Mouse (Mus musculus) spleen, adult 2 months (tissue): Measurements from ENCODE around the gene Fbln2. TPM values are rescaled to one million over a fixed set of nuclear protein-coding genes. Genes with fewer than 3 reads are reported as not detected.

Experiments used
- DNase-seq, 2 experiments: peaks; one replicate each; pipeline versions ENCODE4 v3.0.0 to v3.0.0-alpha.2; 2012 to 2021; ENCODE audit warnings: low spot score in 2 of 2, low read depth in 1 of 2
- H3K27ac ChIP-seq: fragments of 200-500 bp; 2 replicates; pipeline ENCODE4 v1.5.1; 2012; ENCODE audit warnings: low read length, inconsistent platforms; ENCODE audit not compliant: insufficient read depth
- H3K27me3 ChIP-seq: fragments of 200-500 bp; 2 replicates; pipeline ENCODE4 v1.6.1; 2012; ENCODE audit warnings: mild to moderate bottlenecking, moderate library complexity, low read length, inconsistent platforms; ENCODE audit not compliant: control insufficient read depth, insufficient read depth
- H3K36me3 ChIP-seq: fragments of 200-500 bp; 2 replicates; pipeline ENCODE4 v1.6.1; 2012; ENCODE audit warnings: mild to moderate bottlenecking, low read length, inconsistent platforms; ENCODE audit not compliant: control insufficient read depth, insufficient read depth
- H3K4me1 ChIP-seq: fragments of 200-500 bp; 2 replicates; pipeline ENCODE4 v1.6.1; 2011; ENCODE audit warnings: inconsistent platforms; ENCODE audit not compliant: control insufficient read depth, insufficient read depth, insufficient read length
- H3K4me3 ChIP-seq: fragments of 200-500 bp; 2 replicates; pipeline ENCODE4 v1.5.1; 2011; ENCODE audit warnings: mild to moderate bottlenecking, inconsistent platforms; ENCODE audit not compliant: insufficient read depth, insufficient read length; ENCODE audit errors: extremely low read depth
- CTCF ChIP-seq: fragments of 200-500 bp; IDR thresholded peaks from 2 replicates; pipeline ENCODE4 v1.5.1; 2011; ENCODE audit warnings: mild to moderate bottlenecking, inconsistent platforms; ENCODE audit not compliant: insufficient read depth, insufficient read length, insufficient replicate concordance; ENCODE audit errors: extremely low read depth
- POLR2A ChIP-seq: fragments of 200-500 bp; IDR thresholded peaks from 2 replicates; pipeline ENCODE4 v1.6.1; 2011; ENCODE audit warnings: low read depth, low read length, inconsistent platforms
- WGBS: fragments of 180-500 bp; shearing (Covaris S2); methylation state at CpG from one replicate; pipeline ENCODE4 v1.1.7; 2018; 5-methylcytosine and 5-hydroxymethylcytosine counted together
- polyA plus RNA-seq: library from polyadenylated mRNA; depleted of rRNA; stranded (reverse); fragments of >200 nt; gene quantifications from 2 replicates; pipeline ENCODE4 v1.2.3, GENCODE M21; 2012

The Fbln2 gene
- polyA plus RNA-seq, 1 experiment = 12.0 TPM

GRCm38 (mm10) chr6:91277549-91277948 lies 65.3 kb downstream of the Fbln2 start:
- WGBS = 6% methylated on average over 7 of the region's 7 CpGs
- Histone ChIP-seq H3K27ac (no peak overlapping the region), H3K27me3 (no peaks in the 10 kb centered on the region), H3K4me1 (no peaks in the 10 kb centered on the region), H3K4me3 (no peak overlapping the region), H3K36me3 (no peaks in the 10 kb centered on the region)
- TF ChIP-seq POLR2A (no peak), CTCF (peak; percentile 62; the same call in 1 of the 2 replicates)
- peak; percentile 7 to 10 for DNase-seq

DNA sequence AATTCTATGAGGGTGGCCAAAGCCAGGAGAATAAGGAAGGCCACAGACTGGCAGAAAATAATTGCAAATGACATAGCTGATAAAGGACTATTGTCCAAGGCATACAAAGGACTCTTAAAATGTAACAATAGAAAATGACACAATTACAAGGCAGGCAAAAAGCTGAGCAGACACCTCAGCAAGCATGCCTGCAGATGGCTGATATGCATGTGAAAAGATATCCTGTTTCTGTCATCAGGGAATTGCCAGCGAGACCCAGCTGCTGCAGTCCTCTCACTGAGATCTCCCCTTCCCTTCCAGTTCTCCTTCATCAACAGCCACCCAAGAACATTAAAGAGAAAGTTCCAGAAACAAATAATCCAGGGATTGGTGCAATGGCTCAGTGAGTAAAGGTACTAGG lies 66.0 kb downstream of the Fbln2 start:
- no peaks in the 10 kb centered on the region for H3K4me1 ChIP-seq
- TF ChIP-seq POLR2A (no peak), CTCF (no peak)
- no peak overlapping the region for H3K27ac ChIP-seq
- no peak for DNase-seq
- no peaks in the 10 kb centered on the region for H3K27me3 ChIP-seq
- 53% methylated on average over 1 of the region's 1 CpGs for WGBS
- H3K36me3 ChIP-seq = no peaks in the 10 kb centered on the region
- H3K4me3 ChIP-seq = no peak overlapping the region

DNA sequence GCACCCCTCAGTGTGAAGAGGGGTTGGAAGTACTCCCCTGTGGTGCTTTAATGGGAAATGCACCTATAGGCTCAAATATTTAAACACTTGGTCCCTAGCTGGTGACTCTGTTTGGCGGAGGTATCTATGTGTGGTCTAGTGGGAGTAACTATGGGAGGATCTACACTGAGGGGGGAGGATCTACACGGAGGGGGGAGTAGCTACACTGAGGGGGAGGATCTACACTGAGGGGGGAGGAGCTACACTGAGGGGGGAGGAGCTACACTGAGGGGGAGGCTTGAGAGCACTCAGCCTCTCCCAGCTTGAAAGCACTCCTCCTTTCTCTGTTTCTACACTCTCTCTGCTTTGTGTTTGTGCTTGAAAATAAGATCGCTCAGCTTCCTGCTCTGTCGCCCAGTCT lies 67.2 kb downstream of the Fbln2 start:
- H3K4me3 ChIP-seq = no peak overlapping the region
- no peaks in the 10 kb centered on the region for H3K27me3 ChIP-seq
- H3K36me3 ChIP-seq = no peaks in the 10 kb centered on the region
- no peak for DNase-seq
- WGBS = 29% methylated on average over 4 of the region's 4 CpGs
- no peak overlapping the region for H3K27ac ChIP-seq
- TF ChIP-seq CTCF (no peak), POLR2A (no peak)
- no peaks in the 10 kb centered on the region for H3K4me1 ChIP-seq

- Histone ChIP-seq H3K27me3 (peaks cover 5% of the 10 kb centered on the region), H3K4me1 (peaks cover 2% of the 10 kb centered on the region; the same call in 1 of the 2 replicates), H3K4me3 (no peak overlapping the region), H3K27ac (no peak overlapping the region), H3K36me3 (no peaks in the 10 kb centered on the region)
- peak; percentile 11 to 74 for DNase-seq
- TF ChIP-seq POLR2A = no peak
- peak; percentile 94; the same call in 1 of the 2 replicates for TF ChIP-seq CTCF
- 4% methylated on average over 6 of the region's 6 CpGs for WGBS
These were observed 69.0 kb downstream of the Fbln2 start for GRCm38 (mm10) chr6:91281206-91281605.

GRCm38 (mm10) chr6:91281747-91282146 lies 69.5 kb downstream of the Fbln2 start:
- no peak overlapping the region for H3K4me3 ChIP-seq
- WGBS = 63% methylated on average over 5 of the region's 5 CpGs
- peaks cover 5% of the 10 kb centered on the region for H3K27me3 ChIP-seq
- H3K27ac ChIP-seq = no peak overlapping the region
- no peak for DNase-seq
- no peaks in the 10 kb centered on the region for H3K36me3 ChIP-seq
- TF ChIP-seq CTCF (no peak), POLR2A (no peak)
- H3K4me1 ChIP-seq = peaks cover 2% of the 10 kb centered on the region; the same call in 1 of the 2 replicates

DNA sequence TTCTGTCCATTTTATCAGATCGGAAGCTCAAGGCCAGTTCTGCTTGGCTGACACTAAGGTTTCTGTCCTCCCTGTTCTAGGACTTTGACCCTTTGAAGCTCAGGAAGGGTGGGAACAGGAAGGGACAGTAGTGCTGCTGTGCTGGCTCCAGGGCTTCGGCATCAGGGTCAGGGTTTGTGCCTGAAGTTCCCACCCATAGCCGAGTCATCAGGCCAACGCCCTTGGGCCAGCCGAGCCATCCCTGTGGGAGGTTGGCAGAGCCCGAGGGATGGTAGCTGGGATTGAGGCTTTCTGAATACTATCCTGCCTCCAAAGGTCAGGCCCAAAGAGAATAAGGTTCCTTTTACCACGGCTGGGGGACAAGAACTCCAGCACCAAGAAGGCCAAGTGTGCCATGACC lies 70.8 kb downstream of the Fbln2 start:
- Histone ChIP-seq H3K36me3 (no peaks in the 10 kb centered on the region), H3K4me3 (no peak overlapping the region), H3K27me3 (peaks cover 5% of the 10 kb centered on the region), H3K4me1 (peaks cover 2% of the 10 kb centered on the region; the same call in 1 of the 2 replicates), H3K27ac (peak overlapping the region; percentile 17; the same call in 1 of the 2 replicates)
- WGBS = 64% methylated on average over 7 of the region's 7 CpGs
- TF ChIP-seq CTCF (no peak), POLR2A (no peak)
- no peak for DNase-seq
